Mouse (Mus musculus): Measurements from ENCODE around the gene Adm.
"Not testable (repeated sequence)": the region's sequence is repeated elsewhere in the genome, so short reads cannot be mapped to it uniquely, and the experiment has no call there.

The Adm gene

GRCm38 (mm10) chr7:110629892-110630666 lies 2.6 kb downstream of the Adm start:
- peak; percentile 80 for DNase-seq

GRCm38 (mm10) chr7:110631136-110631888 lies 3.9 kb downstream of the Adm start:
- DNase-seq: no peak

GRCm38 (mm10) chr7:110635929-110636328 lies 8.5 kb downstream of the Adm start:
- DNase-seq: no peak

- no peak for DNase-seq
Observed at GRCm38 (mm10) chr7:110636559-110636958, 9.1 kb downstream of the Adm start.

GRCm38 (mm10) chr7:110638305-110639110 lies 11.0 kb downstream of the Adm start:
- no peak for DNase-seq

- DNase-seq: no peak
Observed at GRCm38 (mm10) chr7:110639291-110639915, 11.9 kb downstream of the Adm start.

GRCm38 (mm10) chr7:110639958-110640357 lies 12.5 kb downstream of the Adm start:
- not testable (repeated sequence) for DNase-seq

GRCm38 (mm10) chr7:110645311-110645710 lies 17.9 kb downstream of the Adm start:
- peak; percentile 43 for DNase-seq

GRCm38 (mm10) chr7:110645859-110646258 lies 18.4 kb downstream of the Adm start:
- DNase-seq: no peak

GRCm38 (mm10) chr7:110646611-110647407 lies 19.3 kb downstream of the Adm start:
- DNase-seq: no peak

- no peak for DNase-seq
Observed at GRCm38 (mm10) chr7:110647559-110648454, 20.3 kb downstream of the Adm start.

- no peak for DNase-seq
Observed at GRCm38 (mm10) chr7:110648455-110649085, 21.1 kb downstream of the Adm start.

GRCm38 (mm10) chr7:110649133-110649987 lies 21.9 kb downstream of the Adm start:
- DNase-seq: no peak

GRCm38 (mm10) chr7:110650491-110650890 lies 23.0 kb downstream of the Adm start:
- DNase-seq: no peak

GRCm38 (mm10) chr7:110651091-110651490 lies 23.6 kb downstream of the Adm start:
- no peak for DNase-seq

GRCm38 (mm10) chr7:110655230-110655629 lies 27.8 kb downstream of the Adm start:
- no peak for DNase-seq

- DNase-seq: no peak
Observed at GRCm38 (mm10) chr7:110655966-110656365, 28.5 kb downstream of the Adm start.

- DNase-seq: no peak
Observed at GRCm38 (mm10) chr7:110658378-110658928, 31.0 kb downstream of the Adm start.

GRCm38 (mm10) chr7:110666537-110666936 lies 39.1 kb downstream of the Adm start:
- no peak for DNase-seq

All from cerebellum, adult 11 months (tissue).